Mouse (Mus musculus) lung, postnatal 10 days (tissue): ENCODE results near the gene Kctd12.

Experiments
- DNase-seq: peaks from one replicate; pipeline ENCODE4 v3.0.0; 2021

Kctd12 gene

GRCm38 (mm10) chr14:102962019-102962418, 20.4 kb downstream of the Kctd12 start:
- no peak for DNase-seq

- peak; percentile 20 for DNase-seq
Measured at GRCm38 (mm10) chr14:102953511-102953910, 28.9 kb downstream of the Kctd12 start.

- no peak for DNase-seq
Measured at GRCm38 (mm10) chr14:102951974-102952373, 30.5 kb downstream of the Kctd12 start.

- DNase-seq = no peak
Measured at GRCm38 (mm10) chr14:102947796-102948195, 34.6 kb downstream of the Kctd12 start.

GRCm38 (mm10) chr14:102942222-102942843, 40.1 kb downstream of the Kctd12 start:
- no peak for DNase-seq

- DNase-seq = no peak
Measured at GRCm38 (mm10) chr14:102934878-102935277, 47.6 kb downstream of the Kctd12 start.

GRCm38 (mm10) chr14:102930933-102931332, 51.5 kb downstream of the Kctd12 start:
- DNase-seq = no peak

- no peak for DNase-seq
Measured at GRCm38 (mm10) chr14:102929545-102929944, 52.9 kb downstream of the Kctd12 start.

- DNase-seq = no peak
Measured at GRCm38 (mm10) chr14:102927847-102928466, 54.5 kb downstream of the Kctd12 start.
